Mouse (Mus musculus) limb, embryonic 15.5 days (tissue): ENCODE data around the gene Surf4. TPM values are rescaled to one million over a fixed set of nuclear protein-coding genes. Genes with fewer than 3 reads are reported as not detected.

ENCODE experiments used
- ATAC-seq: fragments of 200-750 bp; cut with Nextera tagmentation; 2 replicates; pipeline ENCODE4 v1.8.0; 2017; ENCODE audit warnings: low read depth, moderate TSS enrichment; ENCODE audit not compliant: insufficient number of reproducible peaks, low FRiP score, low TSS enrichment
- H3K27ac ChIP-seq: fragments of 300-500 bp; sonication (generic); 2 replicates; pipeline ENCODE4 v1.5.1; 2015; ENCODE audit warnings: moderate library complexity, mild to moderate bottlenecking, inconsistent platforms
- H3K27me3 ChIP-seq: fragments of 300-500 bp; sonication (generic); 2 replicates; pipeline ENCODE4 v1.6.1; 2015; ENCODE audit warnings: inconsistent platforms
- H3K36me3 ChIP-seq: fragments of 300-500 bp; sonication (generic); 2 replicates; pipeline ENCODE4 v1.6.1; 2015; ENCODE audit warnings: inconsistent platforms
- H3K4me1 ChIP-seq: fragments of 300-500 bp; sonication (generic); 2 replicates; pipeline ENCODE4 v1.6.1; 2015; ENCODE audit warnings: inconsistent platforms
- H3K4me2 ChIP-seq: fragments of 300-500 bp; sonication (generic); 2 replicates; pipeline ENCODE4 v1.6.1; 2015; ENCODE audit warnings: mild to moderate bottlenecking, inconsistent platforms
- H3K4me3 ChIP-seq: fragments of 300-500 bp; sonication (generic); 2 replicates; pipeline ENCODE4 v1.5.1; 2015; ENCODE audit warnings: mild to moderate bottlenecking, inconsistent platforms
- H3K9ac ChIP-seq: fragments of 300-500 bp; sonication (generic); 2 replicates; pipeline ENCODE4 v1.6.1; 2015; ENCODE audit warnings: inconsistent platforms
- H3K9me3 ChIP-seq: fragments of 300-500 bp; sonication (generic); 2 replicates; pipeline ENCODE4 v1.6.1; 2016; ENCODE audit warnings: inconsistent platforms
- WGBS: fragments of 180-500 bp; shearing (Covaris S2); methylation state at CpG from one replicate; pipeline ENCODE4 v1.1.7; 2015; 5-methylcytosine and 5-hydroxymethylcytosine counted together
- polyA plus RNA-seq: library from polyadenylated mRNA; unstranded; fragments of >200 nt; fragmentation: Nextera tagmentation; extraction: Ambion mirVana; gene quantifications from 2 replicates; pipeline ENCODE4 v1.2.1, GENCODE M21; 2015

Surf4 gene
- polyA plus RNA-seq, 1 experiment from 2014 or later: 323 TPM

DNA sequence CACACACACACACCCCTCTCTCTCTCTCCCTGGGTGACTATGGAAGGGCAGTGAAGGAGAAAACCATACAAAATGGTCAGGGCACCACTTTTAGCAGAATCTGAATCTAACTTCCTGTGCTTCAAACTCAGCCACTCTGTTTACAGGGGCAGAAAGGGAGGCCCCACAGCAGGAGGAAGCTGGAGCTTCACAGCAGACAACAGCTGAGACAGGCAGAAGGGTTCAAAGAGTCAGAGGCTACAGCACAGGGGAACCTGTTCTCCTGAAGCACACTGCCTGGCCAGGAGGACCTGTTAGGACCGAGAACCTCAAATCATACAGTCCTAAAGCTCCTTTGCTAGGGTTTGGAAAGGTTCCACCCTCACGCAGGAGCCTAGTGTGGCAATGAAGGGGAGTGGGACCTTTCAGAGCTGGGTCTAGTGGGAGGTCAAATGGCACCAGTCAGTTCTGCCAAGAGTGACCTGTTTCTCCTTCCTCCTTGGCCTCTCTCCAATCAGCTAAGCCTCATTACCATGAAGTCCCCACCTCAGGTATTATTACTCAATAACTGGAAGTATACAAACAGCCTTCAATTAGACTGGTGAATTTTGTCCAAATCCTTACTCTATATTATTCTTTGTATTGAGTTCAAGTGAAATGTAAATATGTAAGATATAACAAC, 21.1 kb upstream of the Surf4 start:
- no peak overlapping the region for H3K4me2 ChIP-seq
- no peak overlapping the region for H3K4me3 ChIP-seq
- no peaks in the 10 kb centered on the region for H3K27me3 ChIP-seq
- no peaks in the 10 kb centered on the region for H3K4me1 ChIP-seq
- 94% methylated on average over 2 of the region's 2 CpGs for WGBS
- no peak for ATAC-seq
- no peak overlapping the region for H3K9ac ChIP-seq
- no peaks in the 10 kb centered on the region for H3K9me3 ChIP-seq
- no peak overlapping the region for H3K27ac ChIP-seq
- H3K36me3 ChIP-seq: peaks cover 84% of the 10 kb centered on the region

DNA sequence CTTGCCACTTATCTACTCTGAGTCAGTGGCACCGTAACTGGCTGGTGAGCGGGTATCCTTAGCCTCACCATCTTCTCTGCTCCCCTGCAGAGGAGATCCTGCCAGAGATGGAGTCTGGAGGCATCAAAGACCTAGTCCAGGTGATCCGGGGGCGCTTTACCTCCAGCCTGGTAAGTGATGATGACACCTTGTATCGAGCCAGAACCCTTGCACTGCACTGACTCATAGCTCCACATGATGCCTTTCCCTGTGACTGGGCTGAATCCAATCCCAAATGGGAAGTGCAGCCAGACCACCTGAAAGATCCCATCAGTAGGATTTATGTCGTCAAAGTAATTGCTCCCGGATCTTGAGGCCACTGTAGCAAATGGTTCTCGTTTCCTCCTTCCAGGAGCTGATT, 19.1 kb upstream of the Surf4 start:
- Histone ChIP-seq H3K36me3 (peaks cover 80% of the 10 kb centered on the region), H3K4me2 (no peak overlapping the region), H3K27ac (no peak overlapping the region), H3K4me1 (no peaks in the 10 kb centered on the region), H3K9me3 (no peaks in the 10 kb centered on the region), H3K27me3 (no peaks in the 10 kb centered on the region), H3K4me3 (no peak overlapping the region), H3K9ac (no peak overlapping the region)
- no peak for ATAC-seq
- WGBS: 76% methylated on average over 8 of the region's 8 CpGs

DNA sequence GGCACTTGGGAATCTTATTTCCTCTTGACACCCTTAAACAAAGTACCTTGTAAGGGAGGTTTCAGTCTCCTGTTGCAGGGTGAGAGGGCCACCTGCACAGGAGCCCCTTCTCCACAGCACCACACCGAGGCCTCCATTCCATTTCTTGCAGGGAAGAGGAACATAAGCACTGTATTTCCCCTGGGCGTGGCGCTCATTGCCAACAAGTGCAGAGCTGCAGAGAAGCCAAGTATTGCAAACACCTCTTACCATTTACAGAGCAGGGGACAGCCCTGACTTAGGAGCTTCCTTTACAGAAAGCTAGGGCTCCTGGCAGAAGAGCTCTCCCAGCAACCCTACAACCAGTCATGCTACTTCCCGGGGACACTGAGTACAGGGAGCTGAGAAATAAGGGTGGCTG, 18.5 kb upstream of the Surf4 start:
- no peak overlapping the region for H3K9ac ChIP-seq
- no peaks in the 10 kb centered on the region for H3K4me1 ChIP-seq
- H3K27me3 ChIP-seq: no peaks in the 10 kb centered on the region
- no peak for ATAC-seq
- H3K9me3 ChIP-seq: no peaks in the 10 kb centered on the region
- no peak overlapping the region for H3K4me3 ChIP-seq
- H3K27ac ChIP-seq: no peak overlapping the region
- peaks cover 73% of the 10 kb centered on the region for H3K36me3 ChIP-seq
- H3K4me2 ChIP-seq: no peak overlapping the region
- whole genome bisulfite sequencing: 92% methylated on average over 4 of the region's 4 CpGs

DNA sequence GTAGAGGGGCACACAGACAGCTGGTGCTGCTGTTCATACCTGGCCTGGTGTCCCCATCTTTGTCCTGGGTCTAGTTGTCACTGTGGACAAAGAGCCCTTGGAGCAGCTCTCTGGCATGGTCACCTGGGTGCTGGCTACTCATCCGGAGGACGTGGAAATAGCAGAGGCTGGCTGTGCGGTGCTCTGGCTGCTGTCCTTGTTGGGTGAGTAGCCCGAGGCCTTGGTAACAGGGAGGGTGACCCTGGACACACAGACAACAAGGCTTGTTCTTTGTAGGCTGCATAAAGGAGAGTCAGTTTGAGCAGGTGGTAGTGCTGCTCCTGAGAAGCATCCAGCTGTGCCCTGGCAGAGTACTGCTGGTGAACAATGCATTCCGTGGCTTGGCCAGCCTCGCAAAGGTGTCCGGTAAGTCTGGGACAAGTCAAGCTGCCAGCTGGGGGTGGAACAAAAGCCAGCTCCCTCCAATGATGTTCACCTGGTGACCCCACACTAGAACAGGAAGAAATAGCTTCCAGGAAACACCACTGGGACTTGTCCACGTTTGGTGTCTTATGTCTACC, 17.7 kb upstream of the Surf4 start:
- H3K9me3 ChIP-seq: no peaks in the 10 kb centered on the region
- H3K36me3 ChIP-seq: peaks cover 71% of the 10 kb centered on the region
- 89% methylated on average over 8 of the region's 8 CpGs for WGBS

DNA sequence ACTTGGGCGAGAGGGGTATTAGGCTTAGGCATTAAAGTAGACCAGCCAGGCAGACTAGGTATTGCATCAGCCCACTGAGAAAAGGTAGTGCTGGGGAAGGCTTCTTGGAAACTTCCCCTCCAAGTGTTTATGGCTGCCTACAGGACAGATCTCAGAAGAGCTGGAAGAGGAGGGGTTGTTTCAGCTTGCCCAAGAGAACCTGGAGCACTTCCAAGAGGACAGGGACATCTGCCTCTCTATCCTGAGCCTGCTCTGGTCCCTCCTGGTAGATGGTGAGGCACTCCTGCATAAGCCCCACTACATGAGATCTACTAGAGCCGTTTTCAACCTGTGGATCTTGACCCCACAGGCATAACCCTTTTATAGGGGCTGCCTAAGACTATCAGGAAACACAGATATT, 16.7 kb upstream of the Surf4 start:
- 85% methylated on average over 2 of the region's 2 CpGs for WGBS
- H3K36me3 ChIP-seq: peaks cover 61% of the 10 kb centered on the region
- no peak for ATAC-seq
- H3K4me2 ChIP-seq: no peak overlapping the region
- no peak overlapping the region for H3K27ac ChIP-seq
- no peaks in the 10 kb centered on the region for H3K27me3 ChIP-seq
- no peak overlapping the region for H3K9ac ChIP-seq
- H3K9me3 ChIP-seq: no peaks in the 10 kb centered on the region
- no peak overlapping the region for H3K4me3 ChIP-seq
- H3K4me1 ChIP-seq: no peaks in the 10 kb centered on the region

More for the DNA sequence above, 17.7 kb upstream of the Surf4 start:
- Histone ChIP-seq H3K4me3 (no peak overlapping the region), H3K4me2 (no peak overlapping the region), H3K4me1 (no peaks in the 10 kb centered on the region), H3K27me3 (no peaks in the 10 kb centered on the region), H3K27ac (no peak overlapping the region), H3K9ac (no peak overlapping the region)
- ATAC-seq: no peak

DNA sequence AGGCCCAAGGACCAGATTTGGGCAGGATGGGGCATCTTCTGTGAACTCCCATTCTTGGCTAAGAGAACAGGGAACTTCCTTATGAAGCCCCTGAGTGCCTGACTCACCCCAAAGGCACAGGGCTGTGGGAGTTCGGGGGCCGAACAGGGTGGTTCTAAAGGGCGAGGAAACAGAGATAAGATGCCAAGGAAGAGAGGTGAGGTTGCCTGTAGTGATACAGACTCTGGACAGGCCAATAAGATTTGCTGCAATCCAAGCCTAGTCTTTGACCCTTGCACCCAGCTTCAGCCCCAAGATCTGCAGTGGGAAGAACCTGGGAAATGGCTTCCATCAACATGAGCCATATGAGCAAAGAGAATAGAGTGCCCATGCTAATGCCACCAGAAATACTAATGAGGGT, 9.5 kb upstream of the Surf4 start:
- H3K9me3 ChIP-seq: no peaks in the 10 kb centered on the region
- H3K4me2 ChIP-seq: no peak overlapping the region
- H3K9ac ChIP-seq: no peak overlapping the region
- 0 out of 2 replicates have a peak, but pooled peaks cover 5% of the 10 kb centered on the region for H3K36me3 ChIP-seq
- H3K4me1 ChIP-seq: no peaks in the 10 kb centered on the region
- H3K4me3 ChIP-seq: no peak overlapping the region
- WGBS: 88% methylated on average over 3 of the region's 3 CpGs
- H3K27me3 ChIP-seq: no peaks in the 10 kb centered on the region; the same call in 1 of the 2 replicates
- no peak overlapping the region for H3K27ac ChIP-seq
- ATAC-seq: no peak

DNA sequence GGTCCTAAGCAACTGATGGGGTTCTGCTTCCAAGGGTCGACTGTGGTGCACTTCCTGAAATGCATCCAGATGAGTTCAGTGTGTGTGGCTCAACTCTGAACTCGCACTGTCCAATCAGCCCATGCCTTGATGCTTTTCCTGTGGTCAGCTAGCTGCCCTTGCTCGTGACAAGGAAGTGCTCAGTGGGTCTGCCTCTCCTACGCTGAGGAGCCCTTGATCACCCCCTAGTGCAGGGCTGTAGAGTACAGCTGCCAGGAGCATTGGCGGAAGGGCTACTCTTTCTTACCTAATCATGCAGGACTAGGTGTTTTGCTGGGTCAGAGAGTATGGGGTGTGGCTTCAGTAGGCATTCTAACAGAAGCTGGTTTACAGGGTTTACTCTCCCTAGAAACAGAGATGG, 7.8 kb upstream of the Surf4 start:
- ATAC-seq: no peak
- WGBS: 38% methylated on average over 5 of the region's 5 CpGs
- no peak overlapping the region for H3K4me3 ChIP-seq
- no peaks in the 10 kb centered on the region for H3K4me1 ChIP-seq
- no peak overlapping the region for H3K9ac ChIP-seq
- no peaks in the 10 kb centered on the region; the same call in 1 of the 2 replicates for H3K27me3 ChIP-seq
- H3K27ac ChIP-seq: no peak overlapping the region
- no peak overlapping the region for H3K4me2 ChIP-seq
- H3K36me3 ChIP-seq: no peaks in the 10 kb centered on the region
- no peaks in the 10 kb centered on the region for H3K9me3 ChIP-seq

DNA sequence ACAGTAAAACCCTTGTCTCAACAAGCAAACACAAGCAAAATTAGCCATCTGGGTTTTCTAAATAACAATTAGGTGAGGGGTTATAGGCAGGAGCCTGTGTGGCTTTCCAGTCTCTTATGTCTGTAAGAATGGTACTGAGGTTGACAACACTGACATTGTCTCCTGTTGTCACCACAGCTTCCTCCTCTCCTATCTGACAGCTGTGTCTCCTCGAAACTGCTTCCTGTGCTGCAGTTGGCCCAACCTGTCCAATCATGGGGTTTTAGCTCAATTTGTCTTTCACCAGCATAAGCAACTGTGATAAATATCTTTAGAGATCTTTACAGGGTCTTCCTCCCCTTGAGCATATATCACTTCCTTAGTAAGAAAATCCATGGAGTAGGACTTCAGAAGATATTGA, 2.7 kb upstream of the Surf4 start:
- H3K36me3 ChIP-seq: 0 out of 2 replicates have a peak, but pooled peaks cover 3% of the 10 kb centered on the region
- H3K4me2 ChIP-seq: no peak overlapping the region
- peaks cover 12% of the 10 kb centered on the region for H3K4me1 ChIP-seq
- no peak overlapping the region for H3K9ac ChIP-seq
- no peak for ATAC-seq
- H3K4me3 ChIP-seq: no peak overlapping the region
- 72% methylated on average over 1 of the region's 1 CpGs for WGBS
- no peak overlapping the region for H3K27ac ChIP-seq
- H3K27me3 ChIP-seq: no peaks in the 10 kb centered on the region
- H3K9me3 ChIP-seq: no peaks in the 10 kb centered on the region

DNA sequence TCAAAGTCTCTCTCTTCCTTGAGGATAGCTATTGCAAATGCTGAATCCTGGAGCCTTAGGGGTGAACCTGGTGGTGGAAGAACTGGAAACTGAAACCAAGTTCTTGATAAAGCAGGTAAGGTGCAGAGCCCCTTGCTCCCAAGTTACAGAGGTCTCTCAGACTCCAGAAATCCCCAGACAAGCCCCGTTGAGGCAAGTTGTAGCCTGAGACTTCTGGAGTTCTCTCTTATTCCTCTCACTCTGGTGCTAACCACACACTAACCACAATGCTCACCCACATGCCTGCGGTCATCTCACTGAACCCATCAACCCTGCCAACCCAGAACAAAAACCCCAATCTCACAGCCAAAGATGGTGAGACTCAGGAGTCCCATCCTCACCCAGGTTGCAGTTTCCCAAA, 1.6 kb upstream of the Surf4 start:
- Histone ChIP-seq H3K4me2 (no peak overlapping the region), H3K27ac (no peak overlapping the region), H3K36me3 (peaks cover 14% of the 10 kb centered on the region), H3K27me3 (no peaks in the 10 kb centered on the region), H3K9me3 (no peaks in the 10 kb centered on the region), H3K4me1 (peaks cover 23% of the 10 kb centered on the region), H3K4me3 (no peak overlapping the region), H3K9ac (no peak overlapping the region)
- WGBS: 84% methylated on average over 2 of the region's 2 CpGs
- ATAC-seq: no peak

DNA sequence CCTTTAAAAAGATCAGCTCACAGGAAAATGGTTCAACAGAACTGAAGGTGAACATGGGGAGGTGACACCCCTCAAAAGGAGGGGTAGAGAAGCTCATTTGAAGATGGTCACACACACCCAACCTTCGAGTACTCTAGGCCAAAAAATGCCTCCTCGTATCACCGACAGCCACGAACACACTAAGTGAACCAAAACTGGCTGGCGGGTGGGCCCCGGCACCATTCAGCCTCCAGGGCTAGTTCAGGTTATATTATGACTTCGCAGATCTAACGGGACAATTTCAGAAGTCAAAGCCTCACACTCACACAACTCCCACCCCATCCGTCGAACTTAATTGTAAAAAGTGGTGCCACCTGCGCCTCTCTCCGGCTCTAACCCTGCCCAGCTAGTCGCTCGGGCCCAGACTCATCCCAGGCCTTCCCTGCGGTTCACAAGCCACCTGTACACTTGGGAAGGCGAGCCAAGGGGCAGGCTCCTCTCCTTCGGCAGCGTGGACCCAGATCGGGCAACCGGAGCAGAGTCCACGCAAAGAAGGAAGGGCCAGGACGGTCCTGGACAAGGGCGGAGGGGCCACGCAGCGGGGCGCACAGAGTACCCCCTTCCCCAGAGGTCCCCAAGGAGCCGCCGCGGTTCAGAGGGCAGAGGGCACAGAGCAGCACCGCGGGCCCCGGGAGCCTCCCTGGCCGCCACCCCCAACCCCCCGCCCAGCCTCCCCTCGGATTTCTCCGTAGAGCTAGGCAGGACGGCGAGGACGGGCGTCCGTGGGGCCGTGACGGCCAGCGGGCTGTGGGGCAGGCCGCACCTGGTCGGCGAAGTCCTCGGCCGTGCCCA, 1.0 kb downstream of the Surf4 start:
- Histone ChIP-seq H3K9ac (peak overlapping the region; percentile 100), H3K4me1 (peaks cover 36% of the 10 kb centered on the region), H3K27me3 (no peaks in the 10 kb centered on the region), H3K4me3 (peak overlapping the region; percentile 94), H3K4me2 (peak overlapping the region; percentile 50), H3K36me3 (peaks cover 37% of the 10 kb centered on the region), H3K9me3 (no peaks in the 10 kb centered on the region), H3K27ac (peak overlapping the region; percentile 94)
- under 1% methylated on average over 46 of the region's 49 CpGs for WGBS
- peak; percentile 7; the same call in 1 of the 2 replicates for ATAC-seq

DNA sequence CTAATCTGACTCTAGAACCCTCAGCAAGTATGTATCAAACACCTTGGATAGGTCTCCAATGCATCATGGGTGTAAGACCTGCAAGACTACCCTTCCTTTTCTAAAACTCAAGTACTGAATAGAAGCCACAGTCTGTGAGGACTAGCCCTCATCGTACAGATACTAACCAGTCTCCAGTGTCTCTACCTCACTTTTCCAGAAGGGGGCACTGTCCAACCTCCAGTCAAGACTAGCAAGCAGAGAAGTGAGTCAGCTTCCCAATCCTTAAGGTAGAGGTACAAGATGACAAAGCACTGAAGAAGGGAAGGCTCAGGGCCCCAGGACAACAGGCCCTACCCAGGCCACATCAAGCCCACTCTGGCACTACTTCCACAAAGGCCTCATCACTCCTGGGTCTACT, 3.3 kb downstream of the Surf4 start:
- no peak overlapping the region for H3K9ac ChIP-seq
- H3K4me2 ChIP-seq: no peak overlapping the region
- H3K27ac ChIP-seq: no peak overlapping the region
- H3K4me3 ChIP-seq: no peak overlapping the region
- peaks cover 59% of the 10 kb centered on the region for H3K36me3 ChIP-seq
- no peaks in the 10 kb centered on the region for H3K9me3 ChIP-seq
- ATAC-seq: no peak
- 46% methylated on average over 1 of the region's 1 CpGs for WGBS
- H3K4me1 ChIP-seq: peaks cover 36% of the 10 kb centered on the region
- no peaks in the 10 kb centered on the region for H3K27me3 ChIP-seq
